Mouse (Mus musculus) spleen, adult 2 months (tissue): ENCODE measurements around the gene Asb18. TPM values are rescaled to one million over a fixed set of nuclear protein-coding genes. Genes with fewer than 3 reads are reported as not detected.

Source experiments
- DNase-seq, 2 experiments: peaks; one replicate each; pipeline versions ENCODE4 v3.0.0 to v3.0.0-alpha.2; 2012 to 2021; ENCODE audit warnings: low spot score in 2 of 2, low read depth in 1 of 2
- H3K27ac ChIP-seq: fragments of 200-500 bp; 2 replicates; pipeline ENCODE4 v1.5.1; 2012; ENCODE audit warnings: low read length, inconsistent platforms; ENCODE audit not compliant: insufficient read depth
- H3K27me3 ChIP-seq: fragments of 200-500 bp; 2 replicates; pipeline ENCODE4 v1.6.1; 2012; ENCODE audit warnings: mild to moderate bottlenecking, moderate library complexity, low read length, inconsistent platforms; ENCODE audit not compliant: control insufficient read depth, insufficient read depth
- H3K36me3 ChIP-seq: fragments of 200-500 bp; 2 replicates; pipeline ENCODE4 v1.6.1; 2012; ENCODE audit warnings: mild to moderate bottlenecking, low read length, inconsistent platforms; ENCODE audit not compliant: control insufficient read depth, insufficient read depth
- H3K4me1 ChIP-seq: fragments of 200-500 bp; 2 replicates; pipeline ENCODE4 v1.6.1; 2011; ENCODE audit warnings: inconsistent platforms; ENCODE audit not compliant: control insufficient read depth, insufficient read depth, insufficient read length
- H3K4me3 ChIP-seq: fragments of 200-500 bp; 2 replicates; pipeline ENCODE4 v1.5.1; 2011; ENCODE audit warnings: mild to moderate bottlenecking, inconsistent platforms; ENCODE audit not compliant: insufficient read depth, insufficient read length; ENCODE audit errors: extremely low read depth
- CTCF ChIP-seq: fragments of 200-500 bp; IDR thresholded peaks from 2 replicates; pipeline ENCODE4 v1.5.1; 2011; ENCODE audit warnings: mild to moderate bottlenecking, inconsistent platforms; ENCODE audit not compliant: insufficient read depth, insufficient read length, insufficient replicate concordance; ENCODE audit errors: extremely low read depth
- POLR2A ChIP-seq: fragments of 200-500 bp; IDR thresholded peaks from 2 replicates; pipeline ENCODE4 v1.6.1; 2011; ENCODE audit warnings: low read depth, low read length, inconsistent platforms
- WGBS: fragments of 180-500 bp; shearing (Covaris S2); methylation state at CpG from one replicate; pipeline ENCODE4 v1.1.7; 2018; 5-methylcytosine and 5-hydroxymethylcytosine counted together
- polyA plus RNA-seq: library from polyadenylated mRNA; depleted of rRNA; stranded (reverse); fragments of >200 nt; gene quantifications from 2 replicates; pipeline ENCODE4 v1.2.3, GENCODE M21; 2012

Asb18 gene
- polyA plus RNA-seq, 1 experiment: not detected

DNA sequence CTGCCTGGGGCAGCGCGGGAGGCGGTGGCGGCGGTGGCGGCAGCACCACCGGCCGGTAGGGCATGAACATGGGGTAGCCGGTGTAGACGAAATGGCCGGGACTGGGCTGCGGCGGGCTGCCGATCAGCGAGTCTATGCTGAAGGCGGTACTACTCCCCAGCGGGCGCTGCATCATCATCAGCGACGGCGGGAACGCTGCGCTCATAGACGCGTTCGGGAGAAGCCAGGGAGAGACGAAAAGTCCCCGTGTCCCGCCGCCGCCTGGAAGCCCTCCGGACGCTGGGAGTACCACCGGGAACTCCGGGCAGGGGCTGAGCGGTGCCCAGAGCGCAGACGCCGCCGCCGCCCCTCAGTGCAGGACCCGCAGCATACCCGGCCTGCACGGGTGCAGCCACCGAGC lies 83.9 kb downstream of the Asb18 start:
- TF ChIP-seq POLR2A (no peak), CTCF (no peak)
- Histone ChIP-seq H3K27me3 (peaks cover 13% of the 10 kb centered on the region), H3K4me3 (no peak overlapping the region), H3K36me3 (no peaks in the 10 kb centered on the region), H3K27ac (no peak overlapping the region), H3K4me1 (peaks cover 10% of the 10 kb centered on the region; the same call in 1 of the 2 replicates)
- 3% methylated on average over 45 of the region's 45 CpGs for WGBS
- no peak for DNase-seq

DNA sequence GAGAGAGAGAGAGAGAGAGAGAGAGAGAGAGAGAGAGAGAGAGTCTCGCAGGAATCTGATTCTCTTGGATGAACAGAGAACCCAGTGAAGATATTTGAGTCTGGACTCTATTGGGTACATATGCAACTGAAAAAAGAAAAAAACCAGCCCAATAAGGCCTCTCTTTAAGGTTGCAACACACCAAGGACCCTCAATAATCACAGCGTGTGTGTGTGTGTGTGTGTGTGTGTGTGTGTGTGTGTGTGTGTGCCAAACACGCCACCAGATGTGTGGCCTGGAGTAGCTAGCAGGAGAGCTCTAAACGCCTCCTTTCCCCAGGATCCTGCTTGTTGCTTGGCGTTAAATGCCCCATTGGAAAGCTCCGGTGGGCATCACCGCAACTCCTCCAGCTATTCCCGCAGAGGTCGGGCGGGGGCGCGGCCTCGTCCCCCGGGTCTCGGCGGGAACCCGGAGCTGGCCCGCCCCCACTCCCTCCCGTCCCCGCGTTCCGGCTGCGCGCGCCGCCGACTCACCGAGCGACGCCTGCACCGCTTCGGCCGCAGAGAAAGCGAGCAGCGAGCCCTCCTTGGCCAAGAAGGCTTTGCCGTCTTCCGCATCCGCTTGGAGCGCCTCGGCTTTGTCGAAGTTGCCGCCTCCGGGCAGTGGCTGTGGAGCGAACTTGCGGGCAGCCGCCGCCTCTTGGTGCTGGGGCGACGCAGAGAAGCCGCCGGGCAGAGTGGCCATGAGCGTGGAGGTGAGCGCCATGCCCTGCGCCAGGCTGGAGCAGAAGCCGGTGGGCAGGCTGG lies 84.6 kb downstream of the Asb18 start:
- 2% methylated on average over 55 of the region's 55 CpGs for WGBS
- Histone ChIP-seq H3K4me1 (peaks cover 10% of the 10 kb centered on the region; the same call in 1 of the 2 replicates), H3K27me3 (peaks cover 13% of the 10 kb centered on the region), H3K27ac (no peak overlapping the region), H3K36me3 (no peaks in the 10 kb centered on the region), H3K4me3 (no peak overlapping the region; the same call in 1 of the 2 replicates)
- no peak for TF ChIP-seq POLR2A
- TF ChIP-seq CTCF: no peak
- no peak for DNase-seq

GRCm38 (mm10) chr1:89929181-89929580 lies 85.3 kb downstream of the Asb18 start:
- Histone ChIP-seq H3K36me3 (no peaks in the 10 kb centered on the region), H3K4me3 (no peak overlapping the region), H3K4me1 (peaks cover 10% of the 10 kb centered on the region; the same call in 1 of the 2 replicates), H3K27ac (no peak overlapping the region), H3K27me3 (peaks cover 13% of the 10 kb centered on the region)
- WGBS: 28% methylated on average over 6 of the region's 6 CpGs
- no peak for DNase-seq
- no peak for TF ChIP-seq POLR2A
- no peak for TF ChIP-seq CTCF

DNA sequence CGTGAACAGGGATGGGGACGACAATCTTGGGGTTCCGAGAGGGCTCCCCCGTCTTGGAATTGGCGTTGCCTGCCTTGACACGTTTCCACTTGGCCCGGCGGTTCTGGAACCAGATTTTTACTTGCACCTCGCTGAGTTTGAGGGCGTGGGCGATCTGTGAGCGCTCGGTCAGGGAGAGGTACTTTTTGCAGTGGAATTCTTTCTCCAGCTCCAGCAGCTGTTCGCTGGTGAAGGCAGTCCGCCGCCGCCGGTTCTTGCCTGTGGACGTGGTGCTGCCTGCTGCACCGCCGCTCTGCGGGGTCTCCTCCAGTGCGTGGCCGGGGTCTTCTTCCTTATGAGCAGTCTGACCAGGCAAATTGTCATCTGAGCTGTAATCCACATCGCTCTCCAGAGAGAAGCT lies 85.8 kb downstream of the Asb18 start:
- TF ChIP-seq CTCF: no peak
- TF ChIP-seq POLR2A: no peak
- Histone ChIP-seq H3K4me1 (peaks cover 10% of the 10 kb centered on the region; the same call in 1 of the 2 replicates), H3K36me3 (no peaks in the 10 kb centered on the region), H3K27ac (no peak overlapping the region), H3K27me3 (peaks cover 13% of the 10 kb centered on the region), H3K4me3 (no peak overlapping the region)
- 76% methylated on average over 25 of the region's 25 CpGs for WGBS
- DNase-seq: no peak

- Histone ChIP-seq H3K27me3 (peaks cover 13% of the 10 kb centered on the region), H3K4me3 (no peak overlapping the region), H3K4me1 (peaks cover 10% of the 10 kb centered on the region; the same call in 1 of the 2 replicates), H3K36me3 (no peaks in the 10 kb centered on the region), H3K27ac (no peak overlapping the region)
- WGBS: 3% methylated on average over 36 of the region's 36 CpGs
- TF ChIP-seq CTCF (no peak), POLR2A (no peak)
- no peak for DNase-seq
These were observed 87.3 kb downstream of the Asb18 start for GRCm38 (mm10) chr1:89927061-89927661.

DNA sequence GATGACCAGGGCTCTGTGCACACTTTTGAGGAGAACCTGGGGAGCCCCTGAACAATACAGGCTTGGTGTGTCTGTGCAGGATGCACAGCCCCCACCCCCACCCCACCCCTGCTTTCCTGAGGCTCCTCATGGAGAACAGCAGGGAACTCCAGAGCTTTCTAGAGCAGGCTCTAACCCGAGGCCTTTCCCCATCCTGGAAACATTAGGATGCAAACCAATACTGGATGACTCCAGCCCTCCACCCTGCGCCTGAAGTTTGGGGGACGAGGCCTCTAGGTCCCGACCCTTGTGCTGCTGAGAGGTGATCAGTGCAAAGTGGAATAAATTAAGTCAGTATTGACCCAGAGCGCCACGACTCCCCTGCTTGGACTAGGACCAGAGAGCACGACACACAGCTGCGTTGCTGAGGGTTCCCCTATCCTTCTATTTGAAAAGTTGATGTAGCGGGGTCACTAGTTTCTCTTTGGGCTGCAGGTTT lies 87.8 kb downstream of the Asb18 start:
- Histone ChIP-seq H3K36me3 (no peaks in the 10 kb centered on the region), H3K27me3 (peaks cover 13% of the 10 kb centered on the region), H3K4me1 (peaks cover 10% of the 10 kb centered on the region; the same call in 1 of the 2 replicates), H3K27ac (no peak overlapping the region), H3K4me3 (no peak overlapping the region)
- no peak for TF ChIP-seq CTCF
- no peak for TF ChIP-seq POLR2A
- WGBS: 42% methylated on average over 9 of the region's 9 CpGs
- DNase-seq: no peak
